Mouse (Mus musculus) cerebellum, postnatal 14 days (tissue): Measurements from ENCODE around the gene Sel1l2.

Experiments
- DNase-seq, 2 experiments: peaks; one replicate each; pipeline ENCODE4 v3.0.0; 2021; ENCODE audit warnings: mixed read lengths in 2 of 2

Gene Sel1l2

GRCm38 (mm10) chr2:140389525-140389924 is at the start of gene Sel1l2:
Sel1l2 (minus strand) TSS chr2:140389706.
- DNase-seq: no peak

GRCm38 (mm10) chr2:140439081-140439480 is 49.6 kb upstream of the Sel1l2 start:
- no peak for DNase-seq

GRCm38 (mm10) chr2:140427283-140427682 is 37.8 kb upstream of the Sel1l2 start:
- peak; percentile 32 to 59 for DNase-seq

GRCm38 (mm10) chr2:140425844-140426243 is 36.3 kb upstream of the Sel1l2 start:
- no peak for DNase-seq

- DNase-seq: peak; percentile 62 to 70
Observed at GRCm38 (mm10) chr2:140395744-140396231, 6.3 kb upstream of the Sel1l2 start.

GRCm38 (mm10) chr2:140395179-140395578 is 5.7 kb upstream of the Sel1l2 start, which contains the start of gene Macrod2:
Macrod2 (plus strand) TSS chr2:140395309.
- peak; percentile 99 for DNase-seq

- DNase-seq: no peak
Observed at GRCm38 (mm10) chr2:140364804-140365203, 24.7 kb downstream of the Sel1l2 start.

- no peak for DNase-seq
Observed at GRCm38 (mm10) chr2:140359905-140360304, 29.6 kb downstream of the Sel1l2 start.

GRCm38 (mm10) chr2:140342394-140342793 is 47.1 kb downstream of the Sel1l2 start:
- DNase-seq: no peak

- DNase-seq: no peak
Observed at GRCm38 (mm10) chr2:140330508-140331306, 58.8 kb downstream of the Sel1l2 start.

- DNase-seq: no peak
Observed at GRCm38 (mm10) chr2:140302976-140303708, 86.4 kb downstream of the Sel1l2 start.

- DNase-seq: no peak
Observed at GRCm38 (mm10) chr2:140297155-140297554, 92.4 kb downstream of the Sel1l2 start.

- DNase-seq: no peak
Observed at GRCm38 (mm10) chr2:140293820-140294219, 95.7 kb downstream of the Sel1l2 start.

GRCm38 (mm10) chr2:140280808-140281207 is 108.7 kb downstream of the Sel1l2 start:
- DNase-seq: no peak

GRCm38 (mm10) chr2:140255595-140256141 is 133.8 kb downstream of the Sel1l2 start:
- no peak for DNase-seq

- no peak for DNase-seq
Observed at GRCm38 (mm10) chr2:140254256-140254655, 135.2 kb downstream of the Sel1l2 start.

- no peak for DNase-seq
Observed at GRCm38 (mm10) chr2:140243105-140243504, 146.4 kb downstream of the Sel1l2 start.

- no peak for DNase-seq
Observed at GRCm38 (mm10) chr2:140242398-140242797, 147.1 kb downstream of the Sel1l2 start.

- peak in 1 of 2 experiments; percentile 11 for DNase-seq
Observed at GRCm38 (mm10) chr2:140237245-140237644, 152.3 kb downstream of the Sel1l2 start.

GRCm38 (mm10) chr2:140230295-140230694 is 159.2 kb downstream of the Sel1l2 start:
- no peak for DNase-seq

GRCm38 (mm10) chr2:140220325-140220724 is 169.2 kb downstream of the Sel1l2 start:
- no peak for DNase-seq

- peak in 1 of 2 experiments; percentile 22 for DNase-seq
Observed at GRCm38 (mm10) chr2:140215965-140216364, 173.5 kb downstream of the Sel1l2 start.

GRCm38 (mm10) chr2:140215415-140215814 is 174.1 kb downstream of the Sel1l2 start:
- peak in 1 of 2 experiments; percentile 39 for DNase-seq
